Mouse (Mus musculus): Measurements from ENCODE around the gene Shh. TPM values are rescaled to one million over a fixed set of nuclear protein-coding genes. Genes with fewer than 3 reads are reported as not detected.

Gene Shh
- total RNA-seq, 2 experiments from 2014 or later, result 1.9 to 2.6 TPM

- intact Hi-C loops (cut with DNase I), result loop anchor here (10.0 kb wide), 1 partner anchor 734 kb away; the partner anchor contains the start of gene Rnf32
- DNase-seq, result no peak
Measured at GRCm38 (mm10) chr5:28460556-28461350, 6.3 kb downstream of the Shh start.

- no peak for DNase-seq
- intact Hi-C loops (cut with DNase I), result loop anchor here (10.0 kb wide), 3 partner anchors 735 to 1015 kb away; partner anchors contain the start of genes Mnx1 and Rnf32
Measured at GRCm38 (mm10) chr5:28459456-28460225, 7.4 kb downstream of the Shh start.

- intact Hi-C loops (cut with DNase I), result loop anchor here (10.0 kb wide), 2 partner anchors 876 to 1016 kb away; partner anchors contain the start of gene Mnx1
- no peak for DNase-seq
Measured at GRCm38 (mm10) chr5:28458821-28459240, 8.2 kb downstream of the Shh start.

GRCm38 (mm10) chr5:28457921-28458641 is 9.0 kb downstream of the Shh start:
- DNase-seq, result peak; percentile 38
- intact Hi-C loops (cut with DNase I), result loop anchor here (10.0 kb wide), 2 partner anchors 877 to 1017 kb away; partner anchors contain the start of gene Mnx1

- DNase-seq, result no peak
Measured at GRCm38 (mm10) chr5:28456366-28456765, 10.7 kb downstream of the Shh start.

GRCm38 (mm10) chr5:28455721-28456120 is 11.3 kb downstream of the Shh start:
- intact Hi-C loops (cut with DNase I), result loop anchor here (10.0 kb wide), 2 partner anchors 879 to 1019 kb away; partner anchors contain the start of gene Mnx1
- DNase-seq, result no peak

More at GRCm38 (mm10) chr5:28456366-28456765, 10.7 kb downstream of the Shh start:
- intact Hi-C loops (cut with DNase I), result loop anchor here (10.0 kb wide), 2 partner anchors 878 to 1018 kb away; partner anchors contain the start of gene Mnx1

- no peak for DNase-seq
- intact Hi-C loops (cut with DNase I), result loop anchor here (5.0 to 10.0 kb wide), 3 partner anchors 838 to 1020 kb away; partner anchors contain the start of gene Mnx1
Measured at GRCm38 (mm10) chr5:28454546-28454945, 12.5 kb downstream of the Shh start.

GRCm38 (mm10) chr5:28453523-28453922 is 13.5 kb downstream of the Shh start:
- no peak for DNase-seq

GRCm38 (mm10) chr5:28453086-28453485 is 14.0 kb downstream of the Shh start:
- no peak for DNase-seq
- intact Hi-C loops (cut with DNase I), result loop anchor here (5.0 to 10.0 kb wide), 3 partner anchors 839 to 1022 kb away; partner anchors contain the start of gene Mnx1

More at GRCm38 (mm10) chr5:28453523-28453922, 13.5 kb downstream of the Shh start:
- intact Hi-C loops (cut with DNase I), result loop anchor here (5.0 to 10.0 kb wide), 3 partner anchors 839 to 1021 kb away; partner anchors contain the start of gene Mnx1

GRCm38 (mm10) chr5:28451053-28451638 is 15.9 kb downstream of the Shh start:
- intact Hi-C loops (cut with DNase I), result loop anchor here (5.0 to 10.0 kb wide), 3 partner anchors 841 to 1024 kb away; partner anchors contain the start of gene Mnx1
- peak; percentile 86 for DNase-seq

GRCm38 (mm10) chr5:28450126-28450890 is 16.7 kb downstream of the Shh start:
- intact Hi-C loops (cut with DNase I), result loop anchor here (5.0 to 10.0 kb wide), 3 partner anchors 842 to 1024 kb away; partner anchors contain the start of gene Mnx1
- no peak for DNase-seq

GRCm38 (mm10) chr5:28425926-28426325 is 41.1 kb downstream of the Shh start:
- intact Hi-C loops (cut with DNase I), result no loop called here

GRCm38 (mm10) chr5:28423781-28424180 is 43.3 kb downstream of the Shh start:
- no peak for DNase-seq
- intact Hi-C loops (cut with DNase I), result no loop called here

More at GRCm38 (mm10) chr5:28425926-28426325, 41.1 kb downstream of the Shh start:
- no peak for DNase-seq

- DNase-seq, result no peak
- intact Hi-C loops (cut with DNase I), result no loop called here
Measured at GRCm38 (mm10) chr5:28419640-28420265, 47.3 kb downstream of the Shh start.

GRCm38 (mm10) chr5:28418734-28419133 is 48.3 kb downstream of the Shh start:
- intact Hi-C loops (cut with DNase I), result no loop called here
- no peak for DNase-seq

GRCm38 (mm10) chr5:28416029-28416428 is 51.0 kb downstream of the Shh start:
- intact Hi-C loops (cut with DNase I), result no loop called here
- no peak for DNase-seq

- no peak for DNase-seq
- intact Hi-C loops (cut with DNase I), result no loop called here
Measured at GRCm38 (mm10) chr5:28414076-28414475, 53.0 kb downstream of the Shh start.

GRCm38 (mm10) chr5:28413533-28413932 is 53.5 kb downstream of the Shh start:
- intact Hi-C loops (cut with DNase I), result no loop called here
- DNase-seq, result no peak

All from left cerebral cortex, postnatal 4 days (tissue).